In genomic region chr13:59508584-59508983, GRCm38 (mm10) we compare ENCODE assay signal across 13 mouse cellular contexts.
DNase-seq lines count a peak whose midpoint lies in the region; ATAC-seq and TF ChIP-seq lines count a peak whose summit lies in the region.
"Had no signal": no experiment of that assay in that cellular context is flagged by ENCODE, and none has a peak within 500 bp of the region (broad histone marks: within the 10 kb centered on the region; RNA-seq: fewer than 3 reads in every experiment).

No protein-coding gene starts in this region.

- H3K9me3 ChIP-seq in forebrain, embryonic 15.5 days, result no peaks in the 10 kb centered on the region
- no peaks in the 10 kb centered on the region for H3K9me3 ChIP-seq in forebrain, embryonic 16.5 days (ENCODE audit: control insufficient read depth, low read length)
- no peaks in the 10 kb centered on the region for H3K9me3 ChIP-seq in stomach, postnatal 0 days (ENCODE audit: control insufficient read depth, low read length)
- H3K9me3 ChIP-seq: forebrain, embryonic 12.5 days; hindbrain, embryonic 12.5 days; limb, embryonic 10.5 days; stomach, embryonic 15.5 days had no signal

- no peak for TF ChIP-seq CTCF in spleen, adult 2 months (IDR thresholded peaks at IDR 0.05; ENCODE audit: extremely low read depth, insufficient read depth, insufficient read length, insufficient replicate concordance)
- no peak for TF ChIP-seq CTCF in stomach, postnatal 0 days (IDR thresholded peaks at IDR 0.05; ENCODE audit: low read depth)

- H3K36me3 ChIP-seq in forebrain, embryonic 15.5 days, result peaks cover 18% of the 10 kb centered on the region; the same call in 1 of the 2 replicates
- peaks cover 6% of the 10 kb centered on the region; the same call in 1 of the 2 replicates for H3K36me3 ChIP-seq in forebrain, embryonic 16.5 days (ENCODE audit: control insufficient read depth, insufficient read depth)
- peaks cover 4% of the 10 kb centered on the region for H3K36me3 ChIP-seq in spleen, adult 2 months (ENCODE audit: control insufficient read depth, insufficient read depth, low read length)
- peaks cover 2% of the 10 kb centered on the region; the same call in 1 of the 2 replicates for H3K36me3 ChIP-seq in stomach, postnatal 0 days (ENCODE audit: control insufficient read depth, insufficient read depth, low read length)

- ATAC-seq in forebrain, embryonic 15.5 days (replicated peaks), result no peak
- no peak for ATAC-seq in forebrain, embryonic 16.5 days
- no peak for ATAC-seq in stomach, postnatal 0 days (ENCODE audit: low FRiP score, low TSS enrichment)

- no peak for TF ChIP-seq POLR2A in spleen, adult 2 months (IDR thresholded peaks at IDR 0.05; ENCODE audit: low read depth, low read length)

- H3K4me1 ChIP-seq in forebrain, embryonic 15.5 days, result peaks cover 4% of the 10 kb centered on the region; the same call in 1 of the 2 replicates
- peaks cover 7% of the 10 kb centered on the region; the same call in 1 of the 2 replicates for H3K4me1 ChIP-seq in forebrain, embryonic 16.5 days (replicated peaks; ENCODE audit: control insufficient read depth, insufficient read depth, low read length)
- H3K4me1 ChIP-seq in spleen, adult 2 months (ENCODE audit: control insufficient read depth, insufficient read depth, insufficient read length), result no peaks in the 10 kb centered on the region; the same call in 1 of the 2 replicates
- H3K4me1 ChIP-seq in stomach, postnatal 0 days (replicated peaks; ENCODE audit: control insufficient read depth, insufficient read depth), result no peaks in the 10 kb centered on the region
- H3K4me1 ChIP-seq: forebrain, embryonic 12.5 days; hindbrain, embryonic 12.5 days; limb, embryonic 10.5 days had no signal

- no peak overlapping the region for H3K4me3 ChIP-seq in forebrain, embryonic 15.5 days
- H3K4me3 ChIP-seq in forebrain, embryonic 16.5 days (replicated peaks; ENCODE audit: low read length), result no peak overlapping the region
- H3K4me3 ChIP-seq in spleen, adult 2 months (ENCODE audit: extremely low read depth, insufficient read depth, insufficient read length), result no peak overlapping the region
- no peak overlapping the region for H3K4me3 ChIP-seq in stomach, postnatal 0 days (ENCODE audit: low read depth, low read length)
- H3K4me3 ChIP-seq: forebrain, embryonic 12.5 days; hindbrain, embryonic 12.5 days; limb, embryonic 10.5 days; myocyte; stomach, embryonic 15.5 days had no signal

- WGBS in forebrain, embryonic 15.5 days, result 63% methylated on average over 4 of the region's 4 CpGs
- WGBS in forebrain, embryonic 16.5 days, result 61% methylated on average over 4 of the region's 4 CpGs
- WGBS in spleen, adult 2 months, result 37% methylated on average over 4 of the region's 4 CpGs
- 49% methylated on average over 4 of the region's 4 CpGs for WGBS in stomach, postnatal 0 days

- H3K9ac ChIP-seq in forebrain, embryonic 15.5 days (replicated peaks), result no peak overlapping the region
- no peak overlapping the region for H3K9ac ChIP-seq in forebrain, embryonic 16.5 days (replicated peaks; ENCODE audit: low read depth, low read length)
- H3K9ac ChIP-seq in stomach, postnatal 0 days (ENCODE audit: low read length), result no peak overlapping the region
- H3K9ac ChIP-seq: forebrain, embryonic 12.5 days; hindbrain, embryonic 12.5 days; stomach, embryonic 15.5 days had no signal

- H3K27ac ChIP-seq in forebrain, embryonic 15.5 days (replicated peaks), result 0 out of 2 replicates have a peak overlapping the region, but pooled peaks have one; percentile 37
- no peak overlapping the region for H3K27ac ChIP-seq in forebrain, embryonic 16.5 days (ENCODE audit: low read length)
- H3K27ac ChIP-seq in spleen, adult 2 months (ENCODE audit: insufficient read depth, low read length), result peak overlapping the region; percentile 44
- 0 out of 2 replicates have a peak overlapping the region, but pooled peaks have one; percentile 26 for H3K27ac ChIP-seq in stomach, postnatal 0 days (replicated peaks)
- H3K27ac ChIP-seq: forebrain, embryonic 12.5 days; hindbrain, embryonic 12.5 days; limb, embryonic 10.5 days; stomach, embryonic 15.5 days had no signal

- H3K4me2 ChIP-seq in forebrain, embryonic 15.5 days (replicated peaks), result no peak overlapping the region
- H3K4me2 ChIP-seq in forebrain, embryonic 16.5 days (ENCODE audit: low read length), result no peak overlapping the region
- no peak overlapping the region for H3K4me2 ChIP-seq in stomach, postnatal 0 days (replicated peaks; ENCODE audit: low read depth)
- H3K4me2 ChIP-seq: forebrain, embryonic 12.5 days; hindbrain, embryonic 12.5 days; stomach, embryonic 15.5 days had no signal

- no peaks in the 10 kb centered on the region for H3K27me3 ChIP-seq in forebrain, embryonic 15.5 days
- H3K27me3 ChIP-seq in forebrain, embryonic 16.5 days (replicated peaks; ENCODE audit: control insufficient read depth, insufficient read depth, low read length), result no peaks in the 10 kb centered on the region
- no peaks in the 10 kb centered on the region for H3K27me3 ChIP-seq in spleen, adult 2 months (ENCODE audit: control insufficient read depth, insufficient read depth, low read length)
- no peaks in the 10 kb centered on the region for H3K27me3 ChIP-seq in stomach, postnatal 0 days (ENCODE audit: control insufficient read depth, insufficient read depth, low read length)
- H3K27me3 ChIP-seq: forebrain, embryonic 12.5 days; hindbrain, embryonic 12.5 days; stomach, embryonic 15.5 days had no signal

- DNase-seq in spleen, adult 2 months (ENCODE audit: low read depth in 1 of 2, low spot score in 2 of 2), result peak in 1 of 2 experiments; percentile 19
- DNase-seq in spleen, postnatal 10 days (ENCODE audit: low spot score in 2 of 2), result no peak
- DNase-seq in lung, postnatal 10 days, result peak; percentile 37
- peak; percentile 17 for DNase-seq in stomach, postnatal 0 days (ENCODE audit: low spot score)
- DNase-seq in adrenal gland, postnatal 10 days, result no peak
- DNase-seq in heart, adult 9 months (ENCODE audit: low spot score in 2 of 2), result no peak

- no peak for TF ChIP-seq EP300 in stomach, postnatal 0 days (optimal IDR thresholded peaks at IDR 0.05)

Comparison
In these comparisons a context has a peak if more than half of its experiments do, and no peak if none do; other contexts are left out.
1. DNase-seq: peak in lung, postnatal 10 days (single experiment) and stomach, postnatal 0 days (single experiment); none in spleen, postnatal 10 days (0 of 2), adrenal gland, postnatal 10 days (single experiment) and heart, adult 9 months (0 of 2).